Mouse (Mus musculus): ENCODE results near the gene Tshz2.

DNA sequence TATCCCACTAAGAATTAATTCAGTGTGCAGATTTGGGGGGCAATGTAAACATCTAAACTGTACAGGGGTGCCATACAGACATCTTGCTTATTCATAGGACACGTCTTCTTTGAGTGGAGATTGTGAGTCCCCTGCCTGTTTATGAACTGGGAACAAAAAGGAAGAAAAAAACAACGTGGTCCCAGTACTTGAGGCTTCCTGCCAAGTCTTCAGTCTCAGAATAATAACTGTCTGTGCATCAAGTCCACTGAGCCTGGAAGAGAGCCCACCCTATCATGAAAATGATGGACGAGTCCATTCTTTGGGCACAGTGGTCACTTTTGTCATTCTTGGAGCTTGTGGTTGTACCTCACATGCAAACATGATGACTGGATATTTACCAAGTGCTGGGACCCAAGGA, 39.1 kb upstream of the Tshz2 start:
- TF ChIP-seq CTCF (IDR thresholded peaks at IDR 0.05; ENCODE audit: control insufficient read depth, insufficient read depth, insufficient read length) (no peak), MYOG (IDR thresholded peaks at IDR 0.05; ENCODE audit: control insufficient read depth, extremely low read depth, insufficient read length) (no peak), MYOD1 (IDR thresholded peaks at IDR 0.05; ENCODE audit: control insufficient read depth, insufficient read length, low read depth) (no peak), MAX (IDR thresholded peaks at IDR 0.05) (no peak), USF1 (IDR thresholded peaks at IDR 0.05; ENCODE audit: low read depth) (no peak)
